Mouse (Mus musculus) heart, embryonic 11.5 days (tissue): ENCODE results near the gene Mark4. TPM values are rescaled to one million over a fixed set of nuclear protein-coding genes. Genes with fewer than 3 reads are reported as not detected.

Experiments
- ATAC-seq: fragments of 200-750 bp; cut with Nextera tagmentation; replicated peaks from 2 replicates; pipeline ENCODE4 v1.8.0; 2017; ENCODE audit warnings: moderate library complexity; ENCODE audit not compliant: insufficient number of reproducible peaks, low FRiP score, low TSS enrichment
- H3K27ac ChIP-seq: fragments of 300-500 bp; sonication (generic); 2 replicates; pipeline ENCODE4 v1.5.1; 2014; ENCODE audit warnings: mild to moderate bottlenecking, low read depth, low read length
- H3K27me3 ChIP-seq: fragments of 300-500 bp; sonication (generic); 2 replicates; pipeline ENCODE4 v1.6.1; 2014; ENCODE audit warnings: mild to moderate bottlenecking, low read length, mixed read lengths; ENCODE audit not compliant: control insufficient read depth, insufficient read depth
- H3K36me3 ChIP-seq: fragments of 300-500 bp; sonication (generic); 2 replicates; pipeline ENCODE4 v1.6.1; 2014; ENCODE audit warnings: mild to moderate bottlenecking, low read length, moderate library complexity, mixed read lengths; ENCODE audit not compliant: control insufficient read depth, insufficient read depth
- H3K4me1 ChIP-seq: fragments of 300-500 bp; sonication (generic); 2 replicates; pipeline ENCODE4 v1.6.1; 2014; ENCODE audit warnings: low read length; ENCODE audit not compliant: control insufficient read depth, insufficient read depth
- H3K4me2 ChIP-seq: fragments of 300-500 bp; sonication (generic); 2 replicates; pipeline ENCODE4 v1.6.1; 2014; ENCODE audit warnings: mild to moderate bottlenecking, moderate library complexity
- H3K4me3 ChIP-seq: fragments of 300-500 bp; sonication (generic); 2 replicates; pipeline ENCODE4 v1.5.1; 2014; ENCODE audit warnings: low read depth, low read length
- H3K9ac ChIP-seq: fragments of 300-500 bp; sonication (generic); 2 replicates; pipeline ENCODE4 v1.6.1; 2014; ENCODE audit warnings: mild to moderate bottlenecking, low read depth, low read length, moderate library complexity
- H3K9me3 ChIP-seq: fragments of 300-500 bp; sonication (generic); replicated peaks from 2 replicates; pipeline ENCODE4 v1.6.1; 2016; ENCODE audit warnings: low read length; ENCODE audit not compliant: control insufficient read depth
- WGBS: fragments of 180-500 bp; shearing (Covaris S2); extraction: QIAGEN DNeasy Blood & Tissue Kit; methylation state at CpG from one replicate; pipeline ENCODE4 v1.1.7; 2014; ENCODE audit not compliant: insufficient replicate concordance; 5-methylcytosine and 5-hydroxymethylcytosine counted together
- polyA plus RNA-seq: library from polyadenylated mRNA; unstranded; fragments of >200 nt; fragmentation: Nextera tagmentation; extraction: Ambion mirVana; gene quantifications from 2 replicates; pipeline ENCODE4 v1.2.1, GENCODE M21; 2014

Mark4 gene
- polyA plus RNA-seq, 1 experiment from 2014 or later: 9.7 TPM

GRCm38 (mm10) chr7:19388699-19389413, 69.8 kb downstream of the Mark4 start:
- Histone ChIP-seq H3K4me2 (no peak overlapping the region), H3K27me3 (no peaks in the 10 kb centered on the region), H3K36me3 (peaks cover 52% of the 10 kb centered on the region), H3K4me3 (no peak overlapping the region), H3K9me3 (no peaks in the 10 kb centered on the region), H3K9ac (no peak overlapping the region), H3K27ac (no peak overlapping the region), H3K4me1 (no peaks in the 10 kb centered on the region)
- 76% methylated on average over 10 of the region's 10 CpGs for WGBS
- no peak for ATAC-seq

- WGBS: 83% methylated on average over 9 of the region's 9 CpGs
- H3K36me3 ChIP-seq: peaks cover 20% of the 10 kb centered on the region
Observed at GRCm38 (mm10) chr7:19383708-19384107, 74.9 kb downstream of the Mark4 start.

GRCm38 (mm10) chr7:19382166-19382541, 76.5 kb downstream of the Mark4 start:
- H3K9me3 ChIP-seq: no peaks in the 10 kb centered on the region
- ATAC-seq: peak; percentile 40; the same call in 1 of the 2 replicates
- H3K4me3 ChIP-seq: peak overlapping the region; percentile 92
- peaks cover 16% of the 10 kb centered on the region for H3K36me3 ChIP-seq
- 0 out of 2 replicates have a peak overlapping the region, but pooled peaks have one; percentile 15 for H3K27ac ChIP-seq
- no peaks in the 10 kb centered on the region for H3K27me3 ChIP-seq
- H3K4me2 ChIP-seq: peak overlapping the region; percentile 95
- H3K9ac ChIP-seq: peak overlapping the region; percentile 83
- under 1% methylated on average over 23 of the region's 37 CpGs for WGBS
- peaks cover 7% of the 10 kb centered on the region; the same call in 1 of the 2 replicates for H3K4me1 ChIP-seq

More at GRCm38 (mm10) chr7:19383708-19384107, 74.9 kb downstream of the Mark4 start:
- H3K27ac ChIP-seq: no peak overlapping the region
- H3K9me3 ChIP-seq: no peaks in the 10 kb centered on the region
- H3K4me1 ChIP-seq: peaks cover 7% of the 10 kb centered on the region; the same call in 1 of the 2 replicates
- no peak overlapping the region for H3K9ac ChIP-seq
- no peaks in the 10 kb centered on the region for H3K27me3 ChIP-seq
- H3K4me2 ChIP-seq: no peak overlapping the region
- no peak overlapping the region for H3K4me3 ChIP-seq
- no peak for ATAC-seq

- 5% methylated on average over 48 of the region's 48 CpGs for WGBS
- Histone ChIP-seq H3K4me2 (peak within 1 kb of the TSS; percentile 95), H3K36me3 (peaks cover 15% of the 10 kb centered on the region), H3K27me3 (no peaks in the 10 kb centered on the region), H3K9me3 (no peaks in the 10 kb centered on the region), H3K9ac (peak within 1 kb of the TSS; percentile 83), H3K4me3 (peak within 1 kb of the TSS; percentile 92), H3K27ac (0 out of 2 replicates have a peak within 1 kb of the TSS, but pooled peaks have one; percentile 15), H3K4me1 (peaks cover 7% of the 10 kb centered on the region; the same call in 1 of the 2 replicates)
- ATAC-seq: peak; percentile 92
Observed at GRCm38 (mm10) chr7:19381377-19382165, 77.0 kb downstream of the Mark4 start, which contains the start of gene Ercc2. Gene Ercc2 (plus strand): TSS chr7:19382010.

GRCm38 (mm10) chr7:19378049-19378448, 80.6 kb downstream of the Mark4 start:
- Histone ChIP-seq H3K27ac (no peak overlapping the region), H3K9me3 (no peaks in the 10 kb centered on the region), H3K4me3 (no peak overlapping the region), H3K4me1 (peaks cover 7% of the 10 kb centered on the region; the same call in 1 of the 2 replicates), H3K27me3 (no peaks in the 10 kb centered on the region), H3K36me3 (peaks cover 2% of the 10 kb centered on the region; the same call in 1 of the 2 replicates), H3K9ac (no peak overlapping the region), H3K4me2 (no peak overlapping the region)
- ATAC-seq: no peak
- WGBS: 48% methylated on average over 8 of the region's 8 CpGs

GRCm38 (mm10) chr7:19376019-19376418, 82.6 kb downstream of the Mark4 start:
- H3K36me3 ChIP-seq: peaks cover 6% of the 10 kb centered on the region
- no peaks in the 10 kb centered on the region for H3K9me3 ChIP-seq
- no peak overlapping the region for H3K4me3 ChIP-seq
- ATAC-seq: no peak
- H3K9ac ChIP-seq: no peak overlapping the region
- WGBS: 77% methylated on average over 4 of the region's 4 CpGs
- no peaks in the 10 kb centered on the region for H3K4me1 ChIP-seq
- H3K27me3 ChIP-seq: no peaks in the 10 kb centered on the region
- H3K4me2 ChIP-seq: no peak overlapping the region
- H3K27ac ChIP-seq: no peak overlapping the region

- H3K9me3 ChIP-seq: no peaks in the 10 kb centered on the region
- WGBS: 72% methylated on average over 14 of the region's 18 CpGs
- no peak overlapping the region for H3K4me2 ChIP-seq
- H3K27ac ChIP-seq: no peak overlapping the region
- H3K36me3 ChIP-seq: peaks cover 6% of the 10 kb centered on the region
- H3K9ac ChIP-seq: no peak overlapping the region
- no peaks in the 10 kb centered on the region; the same call in 1 of the 2 replicates for H3K27me3 ChIP-seq
- H3K4me1 ChIP-seq: no peaks in the 10 kb centered on the region
- no peak overlapping the region for H3K4me3 ChIP-seq
- ATAC-seq: no peak
Observed at GRCm38 (mm10) chr7:19375368-19375767, 83.3 kb downstream of the Mark4 start.
